Mouse (Mus musculus) testis, postnatal 10 days (tissue): ENCODE measurements around the gene Clip4.

ENCODE experiments used
- DNase-seq: peaks from one replicate; pipeline ENCODE4 v3.0.0; 2021; ENCODE audit warnings: low spot score

Clip4 gene

GRCm38 (mm10) chr17:71791622-71792021 is 23.3 kb downstream of the Clip4 start:
- DNase-seq = no peak

GRCm38 (mm10) chr17:71795521-71796205 is 27.4 kb downstream of the Clip4 start:
- DNase-seq = no peak

DNA sequence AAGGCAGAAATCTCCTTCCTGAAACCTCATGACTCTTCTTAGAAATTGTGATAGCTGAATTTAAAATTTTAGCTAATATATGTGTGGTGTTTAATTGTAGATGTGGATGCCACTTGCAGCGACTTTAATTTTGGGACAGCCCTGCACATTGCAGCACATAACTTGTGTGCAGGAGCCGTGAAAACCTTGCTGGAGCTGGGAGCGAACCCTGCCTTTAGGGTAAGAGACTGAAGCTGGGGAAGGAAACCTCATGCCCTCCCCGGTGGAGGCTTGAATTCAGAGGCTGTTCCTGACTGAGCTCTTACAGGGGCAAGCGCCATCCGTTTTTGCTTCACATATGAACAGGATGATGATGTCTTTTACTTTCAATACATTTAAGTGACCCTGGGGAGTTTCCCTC is 35.2 kb downstream of the Clip4 start:
- DNase-seq = no peak

DNA sequence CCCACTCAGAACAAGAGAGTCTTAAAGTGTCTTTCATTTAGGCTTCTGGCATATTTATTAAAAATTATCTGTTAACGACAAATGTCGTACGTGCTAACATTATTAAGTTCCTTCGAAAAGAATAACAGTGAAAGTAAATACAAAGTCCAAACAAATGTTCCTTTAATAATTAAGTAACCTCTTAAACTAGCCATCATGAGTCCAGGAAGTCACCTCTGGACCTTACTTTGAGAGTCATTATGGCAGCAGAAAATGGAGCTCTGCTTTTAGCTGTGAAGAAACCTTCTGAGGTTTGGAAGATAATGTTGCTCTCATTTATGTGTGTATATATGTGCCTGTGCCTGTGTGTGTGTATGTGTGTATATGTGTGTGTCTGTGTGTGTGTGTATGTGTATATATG is 35.6 kb downstream of the Clip4 start:
- no peak for DNase-seq

DNA sequence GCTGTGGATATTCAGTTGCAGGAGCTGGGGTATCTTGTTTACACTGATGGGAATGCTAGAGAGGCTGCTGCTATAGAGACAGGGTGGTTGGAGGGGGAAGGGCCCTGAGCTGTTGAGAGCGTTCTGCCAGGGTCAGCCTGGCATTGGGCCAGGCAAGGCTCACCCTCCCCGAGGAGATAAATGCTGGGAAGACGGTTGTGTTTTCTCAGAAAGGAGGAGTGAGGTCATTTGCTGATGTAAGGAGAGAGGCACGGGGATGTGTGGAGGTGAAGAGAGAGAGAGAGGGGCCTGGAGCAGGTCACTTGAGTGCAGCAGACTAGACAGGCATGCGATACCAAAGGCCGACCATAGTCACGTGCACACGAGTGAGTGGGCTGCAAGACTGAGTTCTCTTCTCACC is 42.8 kb downstream of the Clip4 start:
- DNase-seq = peak; percentile 63

DNA sequence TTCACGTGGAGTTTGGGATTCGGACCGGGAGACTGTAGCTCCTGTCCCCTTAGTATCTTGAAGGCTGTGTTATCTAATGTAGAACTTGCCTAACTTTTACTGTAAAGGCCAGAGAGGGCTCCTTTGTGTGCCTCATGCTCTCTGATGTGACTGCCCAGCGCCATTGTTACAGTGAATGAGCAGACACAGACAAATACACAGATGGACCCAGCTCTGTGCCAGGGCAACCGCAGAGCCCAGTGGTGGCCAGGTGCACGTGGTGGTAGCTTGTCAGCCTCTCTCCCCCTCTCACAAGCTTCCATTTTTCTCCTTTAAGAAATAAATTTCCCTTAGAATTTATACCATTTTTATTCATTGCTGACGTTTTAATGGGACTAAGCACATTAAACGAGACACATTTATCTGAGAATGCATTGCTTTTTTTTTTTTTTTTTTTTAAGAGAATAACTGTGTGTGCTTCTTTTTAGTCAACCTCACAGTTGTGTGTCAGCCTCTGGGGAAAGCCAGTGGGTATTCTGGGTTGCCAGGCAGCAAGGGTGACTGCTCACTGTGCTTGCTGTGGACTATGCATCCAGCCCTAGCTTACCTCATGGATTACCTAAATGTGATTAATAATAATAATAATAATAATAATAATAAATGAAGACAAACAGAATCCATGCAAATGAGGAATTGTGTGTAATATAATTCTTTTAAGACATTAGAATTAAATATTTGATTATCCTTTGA is 48.0 kb downstream of the Clip4 start:
- no peak for DNase-seq

- no peak for DNase-seq
Observed at GRCm38 (mm10) chr17:71823622-71824306, 55.5 kb downstream of the Clip4 start.

GRCm38 (mm10) chr17:71826603-71827002 is 58.3 kb downstream of the Clip4 start:
- no peak for DNase-seq

DNA sequence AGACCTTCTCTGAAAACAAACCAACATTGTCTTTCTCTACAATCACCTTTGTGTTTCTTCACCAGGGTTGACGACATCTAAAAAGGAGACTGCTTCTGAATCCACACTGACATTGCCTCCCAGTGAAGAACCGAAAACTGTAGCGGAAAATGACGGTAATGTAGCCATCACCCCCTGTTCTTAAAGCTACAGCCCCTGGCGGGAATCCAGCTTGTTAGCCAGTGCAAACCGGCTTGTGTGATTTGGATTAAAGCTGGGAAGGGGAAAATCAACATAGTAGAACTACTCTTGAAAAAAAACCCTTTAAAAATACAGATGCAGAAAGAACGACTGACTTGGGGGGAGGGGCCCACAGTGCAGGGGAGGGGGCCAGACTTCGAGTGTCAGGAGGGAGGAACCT is 59.4 kb downstream of the Clip4 start:
- no peak for DNase-seq

GRCm38 (mm10) chr17:71828647-71829414 is 60.6 kb downstream of the Clip4 start:
- DNase-seq = no peak

GRCm38 (mm10) chr17:71831960-71832359 is 63.7 kb downstream of the Clip4 start:
- DNase-seq = no peak

DNA sequence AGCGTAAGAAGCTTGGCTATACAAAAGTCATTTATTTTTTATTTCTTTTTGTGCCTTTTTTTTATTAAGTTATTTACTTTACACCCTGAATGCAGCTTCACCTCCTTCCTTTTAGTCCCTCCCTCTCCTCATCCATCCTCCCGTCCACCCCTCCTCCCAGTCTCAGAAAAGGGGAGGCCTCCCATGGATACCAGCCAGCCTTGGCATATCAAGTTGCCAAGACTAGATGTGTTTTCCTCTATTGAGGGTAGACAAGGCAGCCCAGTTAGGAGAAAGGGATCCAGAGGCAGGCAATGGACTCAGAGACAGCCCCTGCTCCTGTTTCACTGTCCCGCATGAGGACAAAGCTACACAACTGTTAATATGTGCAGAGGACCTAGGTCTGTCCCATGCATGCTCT is 93.9 kb downstream of the Clip4 start:
- no peak for DNase-seq

- no peak for DNase-seq
Observed at GRCm38 (mm10) chr17:71862895-71863294, 94.6 kb downstream of the Clip4 start.

DNA sequence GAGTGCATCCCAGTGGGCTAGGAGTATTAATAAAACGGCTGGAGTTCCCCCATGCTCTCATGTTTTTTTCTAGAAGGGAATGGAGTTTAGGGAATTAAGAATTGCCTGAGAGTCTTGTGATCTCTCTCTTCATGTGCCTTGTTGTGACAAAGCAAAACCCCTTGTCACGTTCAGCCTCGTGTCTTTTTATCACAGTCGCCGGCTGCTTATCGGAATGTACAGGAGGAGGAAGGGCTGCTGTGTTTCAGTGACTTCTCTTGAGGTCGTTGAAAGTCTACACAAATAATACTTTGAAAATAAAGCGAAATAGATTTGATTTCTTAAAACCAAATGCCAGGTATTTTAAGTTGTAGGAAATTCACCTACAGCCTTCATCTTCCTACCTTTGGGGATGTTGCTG is 95.8 kb downstream of the Clip4 start:
- DNase-seq = no peak

DNA sequence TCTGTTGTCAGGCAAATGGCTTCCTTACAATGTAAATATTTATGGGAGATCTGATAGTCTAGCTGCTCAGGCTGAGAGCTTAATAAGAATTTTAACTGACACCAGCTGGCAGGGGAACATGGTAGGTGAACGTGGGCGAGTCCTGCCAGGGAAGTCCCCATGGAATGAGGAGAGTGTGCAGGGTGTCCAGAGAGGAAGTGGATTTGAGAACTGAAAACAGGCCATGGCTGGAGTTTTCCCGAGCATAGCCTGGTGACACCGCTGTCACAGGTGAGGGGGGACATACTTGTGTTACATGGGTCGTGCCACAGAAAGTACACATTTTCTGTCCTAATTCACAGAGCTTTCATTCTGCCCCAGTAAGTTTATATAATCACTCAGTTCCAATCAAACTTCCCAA is 97.2 kb downstream of the Clip4 start:
- no peak for DNase-seq

GRCm38 (mm10) chr17:71867892-71868291 is 99.6 kb downstream of the Clip4 start:
- no peak for DNase-seq

- DNase-seq = no peak
Observed at GRCm38 (mm10) chr17:71868828-71869227, 100.6 kb downstream of the Clip4 start.

DNA sequence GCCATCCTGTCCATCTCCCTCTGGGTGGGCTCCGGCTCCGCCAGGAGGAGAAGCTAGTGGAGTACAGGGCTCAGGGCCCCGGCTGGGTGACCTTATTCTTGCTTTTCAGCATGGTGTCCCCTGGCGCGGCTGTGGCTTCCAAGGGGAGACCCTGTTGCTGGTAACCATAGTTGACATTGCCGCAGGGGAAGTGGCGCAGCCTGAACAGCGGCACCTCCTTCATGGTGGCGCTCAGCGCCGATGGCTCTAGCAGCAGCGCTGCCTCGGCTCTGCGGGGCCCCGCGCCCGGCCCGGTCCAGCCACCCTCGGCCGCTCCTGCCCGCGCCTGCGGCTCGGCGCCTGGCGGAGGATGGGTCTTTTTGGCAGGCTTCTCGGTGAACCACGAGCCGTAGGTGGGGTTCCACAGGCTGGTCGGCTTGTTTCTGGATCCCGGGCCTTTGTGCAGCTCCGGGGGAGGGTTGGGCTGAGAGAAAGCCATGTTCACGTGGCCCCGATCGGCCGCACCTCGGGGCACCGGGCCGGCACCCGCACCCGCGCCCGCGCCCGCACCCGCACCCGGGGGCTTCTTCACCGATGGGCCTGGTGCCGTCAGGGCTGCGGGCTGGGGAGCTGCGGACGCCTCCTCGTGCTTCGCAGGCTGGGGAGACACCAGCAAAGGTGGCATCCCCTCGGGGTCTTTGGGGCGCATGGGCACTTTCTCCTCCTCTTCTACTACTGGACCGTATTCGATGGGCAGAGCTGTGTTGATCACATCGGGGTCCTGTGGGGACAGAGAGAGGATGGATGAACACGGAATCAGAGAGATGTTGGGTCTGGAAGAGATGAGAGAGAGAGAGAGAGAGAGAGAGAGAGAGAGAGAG is 101.3 kb downstream of the Clip4 start:
- peak; percentile 50 for DNase-seq

GRCm38 (mm10) chr17:71870232-71870621 is 102.0 kb downstream of the Clip4 start:
- no peak for DNase-seq

DNA sequence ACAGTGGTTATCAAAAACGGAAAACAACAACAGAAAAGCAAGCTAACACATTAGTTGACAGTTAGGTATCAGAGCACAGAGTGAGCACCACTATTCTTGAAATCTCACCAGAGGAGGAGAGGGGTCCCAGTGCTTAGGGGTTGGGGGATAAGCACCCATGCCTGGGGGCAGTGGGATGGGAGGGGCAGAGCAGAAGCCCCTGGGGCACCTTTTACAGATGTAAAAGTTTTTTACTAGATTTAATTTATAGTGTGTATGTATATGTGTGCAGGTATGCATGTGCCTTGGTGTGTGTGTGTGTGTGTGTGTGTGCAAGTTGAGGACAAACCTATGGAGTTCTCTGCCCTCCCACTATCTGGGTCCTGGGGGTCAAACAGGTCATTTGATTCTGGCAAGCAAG is 102.4 kb downstream of the Clip4 start:
- DNase-seq = no peak

DNA sequence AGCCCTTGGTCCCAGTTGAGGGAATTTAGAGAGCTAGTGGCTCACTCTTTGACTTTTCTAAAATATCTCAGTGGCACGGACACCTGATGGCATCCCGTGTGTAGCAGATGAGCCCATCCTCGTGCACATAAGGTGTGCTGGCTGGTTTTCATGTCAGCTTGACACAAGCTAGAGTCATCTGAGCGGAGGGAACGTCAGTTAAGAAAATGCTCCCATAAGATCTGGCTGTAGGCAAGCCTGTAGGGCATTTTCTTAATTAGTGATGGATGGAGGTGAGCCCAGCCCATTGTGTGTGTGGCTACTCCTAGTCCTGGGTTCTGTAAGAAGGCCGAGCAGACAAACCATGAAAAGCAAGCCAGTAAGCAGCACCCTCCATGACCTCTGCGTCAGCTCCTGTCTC is 103.7 kb downstream of the Clip4 start:
- no peak for DNase-seq

DNA sequence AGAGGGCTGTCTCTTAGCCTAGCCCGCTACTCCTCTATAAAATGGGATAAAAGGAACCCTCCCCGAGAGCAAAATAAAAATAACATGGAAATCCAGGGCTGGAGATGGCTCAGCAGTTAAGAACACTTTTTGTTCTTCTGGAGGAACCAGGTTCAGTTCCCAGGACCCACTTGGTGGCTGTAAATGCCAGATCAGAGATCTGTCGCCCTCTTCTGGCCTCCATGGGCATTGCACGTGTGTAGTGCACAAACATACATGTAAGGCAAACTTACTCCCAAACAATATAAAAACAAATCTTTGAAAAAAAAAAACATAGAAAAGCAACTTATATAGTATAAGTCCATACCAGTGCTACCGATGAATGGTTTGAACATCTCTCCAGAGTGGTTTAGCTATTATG is 104.7 kb downstream of the Clip4 start:
- DNase-seq = peak; percentile 64
